Mouse (Mus musculus): Measurements from ENCODE around the gene Nadk. TPM values are rescaled to one million over a fixed set of nuclear protein-coding genes. Genes with fewer than 3 reads are reported as not detected.

The Nadk gene
- polyA plus RNA-seq, 1 experiment from 2014 or later, result 75.2 TPM

- H3K27ac ChIP-seq (replicated peaks), result 0 out of 2 replicates have a peak overlapping the region, but pooled peaks have one; percentile 24
- no peaks in the 10 kb centered on the region for H3K9me3 ChIP-seq (ENCODE audit: control insufficient read depth, low read length)
- no peaks in the 10 kb centered on the region for H3K27me3 ChIP-seq (ENCODE audit: control insufficient read depth, insufficient read depth, low read length)
- 0 out of 2 replicates have a peak, but pooled peaks cover 9% of the 10 kb centered on the region for H3K36me3 ChIP-seq (ENCODE audit: control insufficient read depth, insufficient read depth, low read length)
- no peak overlapping the region for H3K4me2 ChIP-seq (replicated peaks; ENCODE audit: low read depth)
- ATAC-seq (ENCODE audit: low FRiP score, low TSS enrichment) (no peak), DNase-seq (ENCODE audit: low spot score) (no peak)
- no peak overlapping the region for H3K4me3 ChIP-seq (ENCODE audit: low read depth, low read length)
- no peaks in the 10 kb centered on the region for H3K4me1 ChIP-seq (replicated peaks; ENCODE audit: control insufficient read depth, insufficient read depth)
- TF ChIP-seq EP300 (optimal IDR thresholded peaks at IDR 0.05), result no peak
- no peak for TF ChIP-seq CTCF (IDR thresholded peaks at IDR 0.05; ENCODE audit: low read depth)
- 69% methylated on average over 7 of the region's 7 CpGs for WGBS
- H3K9ac ChIP-seq (ENCODE audit: low read length), result no peak overlapping the region
Measured at GRCm38 (mm10) chr4:155578336-155579125, 16.4 kb downstream of the Nadk start.

- Histone ChIP-seq H3K4me3 (ENCODE audit: low read depth, low read length) (no peak overlapping the region), H3K27ac (replicated peaks) (no peak overlapping the region), H3K27me3 (ENCODE audit: control insufficient read depth, insufficient read depth, low read length) (no peaks in the 10 kb centered on the region), H3K36me3 (ENCODE audit: control insufficient read depth, insufficient read depth, low read length) (peaks cover 21% of the 10 kb centered on the region; the same call in 1 of the 2 replicates), H3K4me1 (replicated peaks; ENCODE audit: control insufficient read depth, insufficient read depth) (no peaks in the 10 kb centered on the region), H3K9ac (ENCODE audit: low read length) (no peak overlapping the region), H3K4me2 (replicated peaks; ENCODE audit: low read depth) (no peak overlapping the region), H3K9me3 (ENCODE audit: control insufficient read depth, low read length) (no peaks in the 10 kb centered on the region)
- ATAC-seq (ENCODE audit: low FRiP score, low TSS enrichment), result no peak
- 24% methylated on average over 1 of the region's 1 CpGs for WGBS
- peak; percentile 88 for TF ChIP-seq CTCF (IDR thresholded peaks at IDR 0.05; ENCODE audit: low read depth)
- TF ChIP-seq EP300 (optimal IDR thresholded peaks at IDR 0.05), result no peak
- DNase-seq (ENCODE audit: low spot score), result peak; percentile 66
Measured at GRCm38 (mm10) chr4:155580420-155580819, 18.2 kb downstream of the Nadk start.

- 78% methylated on average over 6 of the region's 6 CpGs for WGBS
- TF ChIP-seq EP300 (optimal IDR thresholded peaks at IDR 0.05), result no peak
- TF ChIP-seq CTCF (IDR thresholded peaks at IDR 0.05; ENCODE audit: low read depth), result peak; percentile 13; the same call in 1 of the 2 replicates
- Histone ChIP-seq H3K4me2 (replicated peaks; ENCODE audit: low read depth) (no peak overlapping the region), H3K36me3 (ENCODE audit: control insufficient read depth, insufficient read depth, low read length) (peaks cover 29% of the 10 kb centered on the region; the same call in 1 of the 2 replicates), H3K4me1 (replicated peaks; ENCODE audit: control insufficient read depth, insufficient read depth) (no peaks in the 10 kb centered on the region), H3K27me3 (ENCODE audit: control insufficient read depth, insufficient read depth, low read length) (no peaks in the 10 kb centered on the region), H3K27ac (replicated peaks) (peak overlapping the region; percentile 49), H3K4me3 (ENCODE audit: low read depth, low read length) (no peak overlapping the region), H3K9me3 (ENCODE audit: control insufficient read depth, low read length) (no peaks in the 10 kb centered on the region), H3K9ac (ENCODE audit: low read length) (no peak overlapping the region)
- ATAC-seq (ENCODE audit: low FRiP score, low TSS enrichment), result peak; percentile 99
- peak; percentile 83 for DNase-seq (ENCODE audit: low spot score)
Measured at GRCm38 (mm10) chr4:155582279-155582905, 20.2 kb downstream of the Nadk start.

GRCm38 (mm10) chr4:155589356-155589755, 27.2 kb downstream of the Nadk start:
- no peaks in the 10 kb centered on the region for H3K4me1 ChIP-seq (replicated peaks; ENCODE audit: control insufficient read depth, insufficient read depth)
- no peaks in the 10 kb centered on the region for H3K9me3 ChIP-seq (ENCODE audit: control insufficient read depth, low read length)
- no peak for ATAC-seq (ENCODE audit: low FRiP score, low TSS enrichment)
- no peak overlapping the region for H3K27ac ChIP-seq (replicated peaks)
- no peak for DNase-seq (ENCODE audit: low spot score)
- no peak overlapping the region for H3K9ac ChIP-seq (ENCODE audit: low read length)
- WGBS, result 91% methylated on average over 5 of the region's 5 CpGs
- peaks cover 34% of the 10 kb centered on the region for H3K36me3 ChIP-seq (ENCODE audit: control insufficient read depth, insufficient read depth, low read length)
- no peak for TF ChIP-seq EP300 (optimal IDR thresholded peaks at IDR 0.05)
- TF ChIP-seq CTCF (IDR thresholded peaks at IDR 0.05; ENCODE audit: low read depth), result no peak
- H3K27me3 ChIP-seq (ENCODE audit: control insufficient read depth, insufficient read depth, low read length), result no peaks in the 10 kb centered on the region
- H3K4me2 ChIP-seq (replicated peaks; ENCODE audit: low read depth), result no peak overlapping the region
- no peak overlapping the region for H3K4me3 ChIP-seq (ENCODE audit: low read depth, low read length)

- DNase-seq (ENCODE audit: low spot score), result no peak
- peaks cover 22% of the 10 kb centered on the region for H3K36me3 ChIP-seq (ENCODE audit: control insufficient read depth, insufficient read depth, low read length)
- WGBS, result 69% methylated on average over 7 of the region's 7 CpGs
Measured at GRCm38 (mm10) chr4:155591012-155591719, 29.0 kb downstream of the Nadk start.

More at GRCm38 (mm10) chr4:155591012-155591719, 29.0 kb downstream of the Nadk start:
- TF ChIP-seq EP300 (optimal IDR thresholded peaks at IDR 0.05), result no peak
- no peak for TF ChIP-seq CTCF (IDR thresholded peaks at IDR 0.05; ENCODE audit: low read depth)
- no peaks in the 10 kb centered on the region for H3K4me1 ChIP-seq (replicated peaks; ENCODE audit: control insufficient read depth, insufficient read depth)
- no peak overlapping the region for H3K4me3 ChIP-seq (ENCODE audit: low read depth, low read length)
- H3K9ac ChIP-seq (ENCODE audit: low read length), result no peak overlapping the region
- H3K4me2 ChIP-seq (replicated peaks; ENCODE audit: low read depth), result no peak overlapping the region
- no peaks in the 10 kb centered on the region for H3K9me3 ChIP-seq (ENCODE audit: control insufficient read depth, low read length)
- no peak for ATAC-seq (ENCODE audit: low FRiP score, low TSS enrichment)
- H3K27me3 ChIP-seq (ENCODE audit: control insufficient read depth, insufficient read depth, low read length), result no peaks in the 10 kb centered on the region
- no peak overlapping the region for H3K27ac ChIP-seq (replicated peaks)

Measured in stomach, postnatal 0 days (tissue).